Mouse (Mus musculus): ENCODE results near the gene Ttyh2. TPM values are rescaled to one million over a fixed set of nuclear protein-coding genes. Genes with fewer than 3 reads are reported as not detected.

Ttyh2 gene
- total RNA-seq, 2 experiments from 2014 or later, result 21.7 TPM

- intact Hi-C loops (cut with DNase I), result no loop called here
- DNase-seq (ENCODE audit: extremely low spot score in 1 of 2, low spot score in 2 of 2), result peak; percentile 79 to 89
Measured at GRCm38 (mm10) chr11:114726965-114727825, 52.0 kb downstream of the Ttyh2 start, which contains the start of gene Dnaic2. Dnaic2 (plus strand) TSS chr11:114727408.

- intact Hi-C loops (cut with DNase I), result no loop called here
Measured at GRCm38 (mm10) chr11:114727826-114728186, 52.6 kb downstream of the Ttyh2 start.

GRCm38 (mm10) chr11:114728333-114728732 is 53.1 kb downstream of the Ttyh2 start:
- intact Hi-C loops (cut with DNase I), result no loop called here
- DNase-seq (ENCODE audit: extremely low spot score in 1 of 2, low spot score in 2 of 2), result no peak

More at GRCm38 (mm10) chr11:114727826-114728186, 52.6 kb downstream of the Ttyh2 start:
- no peak for DNase-seq (ENCODE audit: extremely low spot score in 1 of 2, low spot score in 2 of 2)

GRCm38 (mm10) chr11:114729832-114730363 is 54.7 kb downstream of the Ttyh2 start:
- DNase-seq (ENCODE audit: extremely low spot score in 1 of 2, low spot score in 2 of 2), result no peak
- intact Hi-C loops (cut with DNase I), result no loop called here

- intact Hi-C loops (cut with DNase I), result no loop called here
- DNase-seq (ENCODE audit: extremely low spot score in 1 of 2, low spot score in 2 of 2), result no peak
Measured at GRCm38 (mm10) chr11:114731711-114732110, 56.5 kb downstream of the Ttyh2 start.

- intact Hi-C loops (cut with DNase I), result no loop called here
- DNase-seq (ENCODE audit: extremely low spot score in 1 of 2, low spot score in 2 of 2), result no peak
Measured at GRCm38 (mm10) chr11:114732890-114733289, 57.7 kb downstream of the Ttyh2 start.

GRCm38 (mm10) chr11:114736111-114736510 is 60.9 kb downstream of the Ttyh2 start:
- intact Hi-C loops (cut with DNase I), result no loop called here
- no peak for DNase-seq (ENCODE audit: extremely low spot score in 1 of 2, low spot score in 2 of 2)

GRCm38 (mm10) chr11:114736913-114737624 is 61.8 kb downstream of the Ttyh2 start:
- peak; percentile 28 to 60 for DNase-seq (ENCODE audit: extremely low spot score in 1 of 2, low spot score in 2 of 2)
- intact Hi-C loops (cut with DNase I), result no loop called here

- intact Hi-C loops (cut with DNase I), result no loop called here
- no peak for DNase-seq (ENCODE audit: extremely low spot score in 1 of 2, low spot score in 2 of 2)
Measured at GRCm38 (mm10) chr11:114740598-114740997, 65.4 kb downstream of the Ttyh2 start.

GRCm38 (mm10) chr11:114741451-114741850 is 66.2 kb downstream of the Ttyh2 start:
- DNase-seq (ENCODE audit: extremely low spot score in 1 of 2, low spot score in 2 of 2), result no peak
- intact Hi-C loops (cut with DNase I), result no loop called here

- intact Hi-C loops (cut with DNase I), result loop anchor here (2.0 to 5.0 kb wide), 2 partner anchors 44 to 167 kb away; no protein-coding TSS in a partner anchor
- DNase-seq (ENCODE audit: extremely low spot score in 1 of 2, low spot score in 2 of 2), result peak; percentile 83 to 91
Measured at GRCm38 (mm10) chr11:114745134-114745533, 69.9 kb downstream of the Ttyh2 start.

GRCm38 (mm10) chr11:114747564-114748138 is 72.4 kb downstream of the Ttyh2 start:
- no peak for DNase-seq (ENCODE audit: extremely low spot score in 1 of 2, low spot score in 2 of 2)
- intact Hi-C loops (cut with DNase I), result loop anchor here (5.0 kb wide), 1 partner anchor 165 kb away; no protein-coding TSS in a partner anchor

- peak in 1 of 2 experiments; percentile 65 for DNase-seq (ENCODE audit: extremely low spot score in 1 of 2, low spot score in 2 of 2)
- intact Hi-C loops (cut with DNase I), result no loop called here
Measured at GRCm38 (mm10) chr11:114764820-114765818, 89.9 kb downstream of the Ttyh2 start, which contains the start of gene Kif19a. Kif19a (plus strand) TSS chr11:114765388.

- intact Hi-C loops (cut with DNase I), result no loop called here
- peak in 1 of 2 experiments; percentile 63 for DNase-seq (ENCODE audit: extremely low spot score in 1 of 2, low spot score in 2 of 2)
Measured at GRCm38 (mm10) chr11:114769911-114770310, 94.7 kb downstream of the Ttyh2 start.
